Mouse (Mus musculus) layer of hippocampus, adult 6 months (tissue): ENCODE measurements around the gene Olfr898. TPM values are rescaled to one million over a fixed set of nuclear protein-coding genes. Genes with fewer than 3 reads are reported as not detected.

Experiments
- long read RNA-seq, 2 experiments: library from polyadenylated mRNA; unstranded; transcript quantifications; one replicate each; pipeline ENCODE4 v2.0.0; 2019 to 2020
- polyA plus RNA-seq: library from polyadenylated mRNA; unstranded; fragments of <200 nt; fragmentation: Nextera tagmentation; gene quantifications from 2 replicates; pipeline ENCODE4 v1.2.3, GENCODE M21; 2021

Gene Olfr898
- polyA plus RNA-seq = not detected in 2 replicates
- long read RNA-seq, experiment 1 = 0 reads
- long read RNA-seq, experiment 2 = 0 reads

GRCm38 (mm10) chr9:38348111-38348510, at the start of gene Olfr898:
Olfr898 (plus strand) TSS chr9:38348411.

GRCm38 (mm10) chr9:38328760-38329159, 19.5 kb upstream of the Olfr898 start, which contains the start of gene Olfr25:
Olfr25 (plus strand) TSS chr9:38329060.

GRCm38 (mm10) chr9:38366596-38366995, 18.4 kb downstream of the Olfr898 start, which contains the start of gene Olfr250:
Olfr250 (plus strand) TSS chr9:38366896.

GRCm38 (mm10) chr9:38376786-38377185, 28.6 kb downstream of the Olfr898 start, which contains the start of gene Olfr251:
Olfr251 (plus strand) TSS chr9:38377086.

GRCm38 (mm10) chr9:38401398-38401797, 53.2 kb downstream of the Olfr898 start, which contains the start of gene Olfr147:
Olfr147 (plus strand) TSS chr9:38401698.

Other genes starting within 250 kb of the Olfr898 start
- not detected in 2 replicates for gene Olfr888, start 240.3 kb upstream of the Olfr898 start, polyA plus RNA-seq
- 0.15 TPM in 2 replicates for gene Olfr889, start 233.2 kb upstream of the Olfr898 start, polyA plus RNA-seq
- not detected in 2 replicates for gene Olfr890, start 205.9 kb upstream of the Olfr898 start, polyA plus RNA-seq
- not detected in 2 replicates for gene Olfr891, start 167.6 kb upstream of the Olfr898 start, polyA plus RNA-seq
- not detected in 2 replicates for gene Olfr893, start 140.0 kb upstream of the Olfr898 start, polyA plus RNA-seq
- not detected in 2 replicates for gene Olfr894, start 130.4 kb upstream of the Olfr898 start, polyA plus RNA-seq
- not detected in 2 replicates for gene Olfr143, start 95.6 kb upstream of the Olfr898 start, polyA plus RNA-seq
- gene Olfr895, start 80.6 kb upstream of the Olfr898 start, polyA plus RNA-seq = not detected in 2 replicates
- not detected in 2 replicates for gene Olfr896-ps1, start 57.3 kb upstream of the Olfr898 start, polyA plus RNA-seq
- gene Olfr25, start 19.4 kb upstream of the Olfr898 start, polyA plus RNA-seq = not detected in 2 replicates
- gene Olfr250, start 18.5 kb downstream of the Olfr898 start, polyA plus RNA-seq = not detected in 2 replicates
- not detected in 2 replicates for gene Olfr251, start 28.7 kb downstream of the Olfr898 start, polyA plus RNA-seq
- not detected in 2 replicates for gene Olfr147, start 53.3 kb downstream of the Olfr898 start, polyA plus RNA-seq
- gene Olfr901, start 81.0 kb downstream of the Olfr898 start, polyA plus RNA-seq = not detected in 2 replicates
- not detected in 2 replicates for gene Olfr902, start 99.2 kb downstream of the Olfr898 start, polyA plus RNA-seq
- gene Olfr904, start 114.7 kb downstream of the Olfr898 start, polyA plus RNA-seq = not detected in 2 replicates
- gene Olfr905, start 122.7 kb downstream of the Olfr898 start, polyA plus RNA-seq = not detected in 2 replicates
- not detected in 2 replicates for gene Olfr906, start 138.7 kb downstream of the Olfr898 start, polyA plus RNA-seq
- not detected in 2 replicates for gene Olfr907, start 147.4 kb downstream of the Olfr898 start, polyA plus RNA-seq
- gene Olfr911-ps1, start 173.2 kb downstream of the Olfr898 start, polyA plus RNA-seq = not detected in 2 replicates
- not detected in 2 replicates for gene Olfr910, start 189.4 kb downstream of the Olfr898 start, polyA plus RNA-seq
- not detected in 2 replicates for gene Olfr912, start 231.8 kb downstream of the Olfr898 start, polyA plus RNA-seq
- not detected in 2 replicates for gene Olfr913, start 244.3 kb downstream of the Olfr898 start, polyA plus RNA-seq